Mouse (Mus musculus) CD4-positive, CD25-positive, alpha-beta regulatory T cell, adult 4 months (primary cell): ENCODE measurements around the gene Chd8. TPM values are rescaled to one million over a fixed set of nuclear protein-coding genes. Genes with fewer than 3 reads are reported as not detected.
A peak's percentile ranks its signal among the peaks of the same experiment; 100 is the strongest.

Experiments used
- ATAC-seq: one replicate; pipeline ENCODE4 v1.8.0; 2017
- polyA plus RNA-seq, 2 experiments: library from polyadenylated mRNA; unstranded; fragments of 100-300 nt; shearing (Covaris generic); gene quantifications; one replicate each; pipeline ENCODE4 v1.2.1; 2017

The Chd8 gene
- polyA plus RNA-seq, 2 experiments from 2014 or later, result 76.7 to 83.0 TPM

DNA sequence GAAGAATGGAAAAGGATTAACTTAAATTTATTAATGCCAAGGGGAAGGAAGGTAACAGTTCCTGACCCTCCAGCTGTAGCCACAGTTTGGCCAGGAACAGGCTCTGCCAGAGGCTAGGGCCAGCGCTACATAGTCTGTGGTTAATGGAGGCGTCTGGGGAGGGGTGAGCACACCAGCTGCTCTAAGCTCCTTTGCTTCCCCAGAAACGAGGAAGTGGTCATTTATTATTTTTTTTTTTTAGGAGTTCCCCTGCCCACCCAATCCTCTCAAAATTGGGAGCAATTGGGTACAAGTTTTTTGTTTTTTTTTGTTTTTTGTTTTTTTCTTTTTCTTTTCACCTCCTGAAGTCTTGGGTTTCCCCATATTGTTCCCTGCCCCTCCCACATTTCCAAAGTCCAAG lies 59.4 kb downstream of the Chd8 start:
- ATAC-seq, result no peak

DNA sequence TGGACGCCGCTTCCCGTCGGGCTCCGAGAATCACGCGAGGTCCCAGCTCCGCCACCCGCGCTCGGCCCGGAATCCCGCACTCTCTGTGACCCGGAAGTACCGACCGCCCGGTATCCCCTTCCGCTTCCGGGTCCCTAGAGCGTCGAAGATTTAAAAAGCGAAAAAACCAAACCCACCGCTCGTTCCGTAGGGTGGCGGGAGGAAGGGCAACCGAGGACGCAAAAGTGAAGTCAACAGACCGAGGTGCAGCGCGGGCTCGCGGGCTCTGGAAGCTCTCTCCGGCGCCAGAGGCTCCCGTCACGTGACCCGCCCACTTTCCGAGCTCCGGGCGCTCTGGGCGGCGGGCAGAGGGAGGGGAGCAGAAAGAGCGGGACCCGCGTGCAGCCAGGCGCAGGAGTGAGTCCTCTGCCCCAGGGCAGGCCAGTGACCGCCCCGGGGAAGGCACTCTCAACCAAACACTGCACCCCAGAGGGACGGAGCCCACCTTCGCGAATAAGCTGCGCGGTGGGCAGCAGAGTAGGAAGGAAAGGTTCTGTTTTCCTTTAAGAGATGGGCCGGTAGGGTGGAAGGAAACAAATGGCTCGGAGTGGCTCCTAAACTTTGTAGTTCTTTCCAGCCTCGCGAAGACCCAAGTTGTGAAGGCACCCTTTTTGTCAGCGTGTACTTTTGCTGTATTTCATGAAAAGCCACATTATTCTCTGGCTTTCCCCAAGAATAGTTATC lies 60.3 kb downstream of the Chd8 start, which contains the start of gene Supt16:
TSS of gene Supt16 (minus strand) at position 261 of the 723 bp plus-strand sequence.
- peak; percentile 88 for ATAC-seq

DNA sequence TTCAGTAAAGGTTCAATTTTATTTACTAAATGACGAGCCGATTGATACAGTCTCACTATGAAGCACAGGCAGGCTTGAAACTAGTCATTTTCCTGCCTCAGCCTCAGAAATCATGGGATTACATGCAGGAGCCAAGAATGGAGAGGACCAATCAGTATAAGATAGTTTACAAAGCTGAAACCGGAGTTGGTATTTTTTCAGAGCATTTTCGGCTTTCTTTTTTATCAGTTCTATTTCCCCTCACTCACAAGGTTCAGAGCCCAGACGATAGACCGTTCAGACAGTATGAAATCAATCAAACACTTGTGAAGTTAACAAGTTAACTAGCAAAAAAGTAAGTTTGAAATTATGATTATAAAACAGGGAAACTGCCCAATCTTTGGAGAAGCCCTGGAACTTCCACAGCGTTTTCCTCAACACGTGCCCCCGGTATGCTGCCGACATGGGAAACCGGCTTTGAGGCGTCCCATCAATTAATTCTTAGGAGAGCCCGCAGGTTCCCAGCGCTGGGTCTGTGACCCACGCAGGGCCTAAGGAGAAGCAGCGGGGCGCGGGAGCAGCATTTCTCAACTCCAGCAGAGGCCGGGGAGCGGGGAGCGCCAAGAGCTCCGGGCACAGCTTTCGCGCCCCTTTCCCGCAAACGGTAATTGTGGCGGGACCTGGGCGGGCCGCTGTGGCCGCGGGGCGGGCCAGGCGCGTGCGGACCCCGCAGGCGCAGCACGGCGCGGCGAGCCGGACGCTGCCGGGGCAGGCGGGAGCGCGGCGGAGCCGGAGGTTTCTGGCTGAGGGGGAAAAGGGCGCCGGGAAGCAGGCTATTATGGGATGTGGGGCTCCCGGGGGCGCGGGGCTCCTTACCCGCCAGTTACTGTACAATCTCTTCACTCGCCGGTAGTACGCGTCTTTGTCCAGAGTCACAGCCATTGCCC lies 61.1 kb downstream of the Chd8 start:
- no peak for ATAC-seq

DNA sequence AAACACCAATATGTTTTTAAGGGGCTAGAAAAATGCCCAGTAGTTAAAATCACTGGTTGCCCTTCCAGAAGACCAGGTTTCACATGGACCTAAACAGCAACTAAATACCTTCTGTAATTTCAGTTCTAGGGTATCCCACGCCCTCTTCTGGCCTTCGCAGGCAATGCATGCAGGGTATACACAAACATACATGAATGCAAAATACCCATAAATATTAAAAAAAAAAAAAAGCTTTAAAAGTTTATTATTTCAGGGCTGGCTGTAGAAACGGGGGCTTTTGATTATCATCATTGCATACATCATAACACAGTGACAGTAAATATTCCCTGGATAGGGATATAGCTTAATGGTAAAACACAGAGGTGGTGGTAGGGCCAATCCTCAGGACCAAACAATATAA lies 61.9 kb downstream of the Chd8 start:
- no peak for ATAC-seq

DNA sequence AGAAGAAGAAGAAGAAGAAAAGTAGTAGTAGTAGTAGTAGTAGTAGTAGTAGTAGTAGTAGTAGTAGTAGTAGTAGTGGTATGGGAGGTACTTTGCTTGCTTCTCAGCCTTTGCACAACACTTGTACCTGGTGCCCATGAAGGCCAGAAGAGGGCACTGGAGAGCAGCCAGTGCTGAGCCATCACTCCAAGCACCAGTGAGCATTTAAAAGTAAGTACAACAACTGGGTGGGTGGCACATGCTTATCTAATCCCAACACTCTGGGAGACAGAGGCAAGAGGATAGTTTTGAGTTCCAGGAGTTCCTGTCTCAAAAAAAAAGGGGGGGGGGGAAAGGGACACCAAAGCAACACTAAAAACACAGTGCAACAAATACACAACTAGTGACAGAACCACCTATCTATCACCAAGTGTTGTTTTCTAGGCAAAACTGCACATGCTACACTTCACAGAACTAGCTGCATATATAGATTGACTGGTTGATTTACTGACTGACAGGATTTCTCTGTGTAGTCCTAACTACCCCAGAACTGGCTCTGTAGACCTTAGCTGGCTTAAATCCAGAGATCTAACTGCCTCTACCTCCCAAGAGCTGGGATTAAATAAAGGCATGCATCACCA lies 66.7 kb downstream of the Chd8 start:
- peak; percentile 73 for ATAC-seq

DNA sequence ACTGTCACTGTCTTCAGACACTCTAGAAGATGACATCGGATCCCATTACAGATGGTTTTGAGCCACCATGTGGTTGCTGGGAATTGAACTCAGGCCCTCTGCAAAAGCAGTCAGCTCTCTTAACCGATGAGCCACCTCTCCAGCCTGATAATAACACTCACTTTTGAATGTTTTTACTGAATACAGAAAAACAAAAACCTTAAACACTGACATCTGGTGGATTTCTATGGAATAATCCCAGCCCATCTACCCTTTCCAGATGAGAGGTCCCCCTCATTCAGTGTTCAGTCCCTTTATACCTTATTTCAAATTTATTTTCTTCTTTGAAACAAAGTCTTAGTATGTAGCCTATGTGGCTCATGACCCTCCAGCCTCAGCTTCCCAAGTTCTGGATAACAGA lies 68.1 kb downstream of the Chd8 start:
- no peak for ATAC-seq

DNA sequence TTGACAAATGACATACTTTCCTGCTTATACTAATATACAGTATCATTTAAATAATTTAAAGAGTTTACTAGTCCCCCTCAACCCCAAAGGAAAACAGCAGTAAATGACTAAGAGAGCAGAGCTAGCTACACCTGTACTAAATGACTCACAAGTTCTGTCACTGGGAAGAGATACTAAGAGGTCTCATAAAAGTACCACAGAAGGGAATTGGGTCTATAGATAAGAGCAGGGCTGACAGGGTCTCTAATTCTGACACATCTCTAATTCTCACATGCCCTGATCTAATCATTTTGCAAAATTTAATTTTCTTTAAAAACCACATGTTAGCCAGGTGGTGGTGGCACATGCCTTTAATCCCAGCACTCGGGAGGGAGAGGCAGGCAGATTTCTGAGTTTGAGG lies 68.8 kb downstream of the Chd8 start:
- no peak for ATAC-seq

DNA sequence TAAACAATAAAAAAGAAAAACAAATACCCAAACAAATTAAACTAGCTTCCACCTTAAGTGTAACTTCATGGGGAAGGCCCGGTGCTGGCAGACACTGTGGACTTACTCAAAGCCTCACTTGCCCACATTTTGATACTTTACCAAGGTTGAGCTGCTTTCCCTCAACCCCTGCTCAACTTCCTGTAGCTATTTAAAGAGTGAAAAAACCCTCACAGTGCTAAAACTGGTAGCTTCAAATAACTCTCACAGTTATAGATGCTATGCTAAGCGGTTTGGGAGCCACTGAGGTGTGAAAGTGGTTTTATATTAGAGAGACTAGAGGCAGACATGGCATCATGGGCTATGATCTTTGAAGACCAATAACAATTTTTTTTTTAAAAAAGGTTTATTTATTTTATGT lies 91.0 kb downstream of the Chd8 start:
- ATAC-seq, result peak; percentile 61

DNA sequence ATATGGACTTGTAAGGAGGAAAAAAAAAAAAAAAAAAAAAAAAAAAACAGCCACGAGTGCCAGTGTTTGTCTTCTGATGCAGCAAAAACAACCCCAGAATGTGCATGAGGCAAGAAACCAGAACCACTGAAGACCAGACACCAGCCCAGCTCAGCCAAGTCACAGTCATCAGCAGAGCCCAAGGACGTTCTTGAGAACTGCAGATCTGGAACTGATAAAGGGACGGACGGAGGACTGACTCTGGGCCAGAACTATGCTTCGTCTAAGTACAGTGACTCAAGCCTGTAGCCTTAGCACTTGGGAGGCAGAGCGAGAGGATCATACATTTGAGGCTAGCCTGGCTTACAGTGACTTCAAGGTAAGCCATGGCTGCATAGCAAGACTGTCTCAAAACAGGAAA lies 96.7 kb downstream of the Chd8 start:
- no peak for ATAC-seq

DNA sequence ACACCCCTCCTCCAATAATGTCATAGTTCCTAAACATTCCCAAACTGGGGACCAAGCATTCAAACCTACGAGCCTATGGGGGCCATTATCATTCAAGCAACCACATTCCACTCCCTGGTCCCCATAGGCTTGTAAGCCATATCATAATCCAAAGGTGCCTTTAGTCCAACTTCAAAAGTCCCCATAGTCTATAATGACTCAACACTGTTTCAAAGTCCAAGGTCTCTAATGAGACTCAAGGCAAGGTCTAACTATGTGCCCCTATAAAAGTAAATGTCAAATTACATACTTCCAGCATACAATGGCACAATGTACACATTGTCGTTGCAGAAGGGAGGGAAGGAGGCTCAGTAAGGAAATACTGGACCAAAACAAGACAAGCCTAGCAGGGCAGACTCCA lies 102.6 kb downstream of the Chd8 start:
- no peak for ATAC-seq

DNA sequence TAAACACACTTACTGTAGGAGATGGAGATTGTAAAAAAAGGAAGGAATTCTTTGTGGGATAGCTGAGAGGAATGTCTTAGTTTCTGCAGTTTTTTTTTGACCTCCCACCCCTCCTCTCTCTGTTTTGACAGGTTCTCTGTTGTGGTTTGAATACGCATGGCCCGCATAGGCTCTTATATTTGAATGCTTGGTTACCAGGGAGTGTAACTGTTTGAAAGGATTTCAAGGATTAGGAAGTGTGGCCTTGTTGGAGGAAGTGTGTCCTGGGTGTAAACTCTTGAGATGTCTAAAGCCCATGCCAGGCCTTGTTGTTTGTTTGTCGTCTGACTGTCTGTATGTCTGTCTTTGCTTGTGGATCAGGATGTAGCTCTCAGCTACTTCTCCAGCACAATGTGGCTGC lies 105.0 kb downstream of the Chd8 start:
- no peak for ATAC-seq

DNA sequence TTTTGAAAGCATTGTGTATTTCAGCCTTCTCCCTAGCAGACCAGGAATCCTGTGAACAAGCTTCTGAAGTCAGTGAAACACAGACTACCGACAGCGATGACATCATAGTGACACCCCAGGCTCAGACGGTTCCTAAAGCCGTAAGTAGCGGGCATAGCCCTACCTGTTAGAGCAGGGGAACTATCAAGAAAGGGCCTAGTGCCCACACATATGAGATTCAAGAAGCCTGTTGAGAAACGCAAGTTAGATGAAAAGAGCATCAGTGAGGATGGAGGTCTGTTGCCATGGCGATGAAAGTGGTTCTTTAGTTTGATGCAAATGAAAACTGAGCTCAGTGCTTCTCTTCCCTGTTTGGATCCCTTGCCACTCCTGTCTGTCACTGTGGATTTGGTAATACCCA lies 105.4 kb downstream of the Chd8 start:
- no peak for ATAC-seq

DNA sequence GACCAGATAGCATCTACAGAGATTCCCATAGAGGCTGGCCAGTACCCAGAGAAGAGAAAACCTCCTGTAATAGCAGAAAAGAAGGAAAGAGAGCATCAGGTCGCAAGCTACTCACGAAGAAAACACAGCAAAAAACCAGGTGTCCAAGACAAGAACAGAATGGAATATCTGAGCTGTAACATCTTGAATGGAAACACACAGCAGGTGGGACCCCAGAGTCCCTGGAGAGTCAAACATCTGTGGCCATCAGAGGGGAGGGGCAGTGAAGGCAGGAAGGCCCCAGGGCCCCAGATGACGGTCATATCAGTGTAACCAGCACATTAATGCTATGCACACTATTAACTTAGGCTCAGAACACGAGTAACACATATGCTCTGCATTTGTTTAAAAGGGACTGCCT lies 107.7 kb downstream of the Chd8 start:
- no peak for ATAC-seq

Other genes starting within 250 kb of the Chd8 start
- under 1 TPM in 1 of 2 experiments, not detected in 1; 0.63 TPM for gene Tmem253, start 242.1 kb downstream of the Chd8 start, polyA plus RNA-seq
- gene Zfp219, start 237.0 kb downstream of the Chd8 start, polyA plus RNA-seq, result 1 to 10 TPM; 1.6 to 2.3 TPM
- not detected for gene Olfr221, start 215.3 kb downstream of the Chd8 start, polyA plus RNA-seq
- 100 to 1,000 TPM; 463 to 514 TPM for gene Hnrnpc, start 153.8 kb downstream of the Chd8 start, polyA plus RNA-seq
- gene Rpgrip1, start 147.1 kb downstream of the Chd8 start, polyA plus RNA-seq, result 10 to 100 TPM; 78.7 to 78.9 TPM
- 10 to 100 TPM; 37.9 to 39.5 TPM for gene Supt16, start 60.4 kb downstream of the Chd8 start, polyA plus RNA-seq
- gene Tox4, start 21.4 kb upstream of the Chd8 start, polyA plus RNA-seq, result 10 to 100 TPM; 67.6 to 86.8 TPM
- gene Rab2b, start 21.8 kb upstream of the Chd8 start, polyA plus RNA-seq, result 10 to 100 TPM; 17.0 to 25.5 TPM
- gene Mettl3, start 47.3 kb upstream of the Chd8 start, polyA plus RNA-seq, result 10 to 100 TPM; 48.2 to 65.2 TPM
- gene Sall2, start 71.0 kb upstream of the Chd8 start, polyA plus RNA-seq, result 1 to 10 TPM; 2.2 to 5.6 TPM
- not detected for gene Olfr1513, start 98.6 kb upstream of the Chd8 start, polyA plus RNA-seq
- not detected for gene Olfr1512, start 121.4 kb upstream of the Chd8 start, polyA plus RNA-seq
- gene Olfr1511, start 139.6 kb upstream of the Chd8 start, polyA plus RNA-seq, result not detected
- not detected for gene Olfr1510, start 156.6 kb upstream of the Chd8 start, polyA plus RNA-seq
- not detected for gene Olfr1509, start 185.2 kb upstream of the Chd8 start, polyA plus RNA-seq
- not detected for gene Olfr1508, start 209.7 kb upstream of the Chd8 start, polyA plus RNA-seq
- gene Olfr1507, start 238.0 kb upstream of the Chd8 start, polyA plus RNA-seq, result not detected